Mouse (Mus musculus) C2C12 (cell line): ENCODE measurements at regions not wholly inside any gene's neighbourhood (a gene's known extent, or its start where the extent isn't known, plus 50 kb on each side); places are given as distances from the start of the nearest gene placed in this dataset.

Experiments
- CEBPB ChIP-seq: IDR thresholded peaks from one replicate; pipeline ENCODE4 v1.6.1; 2011; ENCODE audit warnings: low read depth, mild to moderate bottlenecking, control low read depth, moderate library complexity
- CTCF ChIP-seq: IDR thresholded peaks from one replicate; pipeline ENCODE4 v1.5.1; 2011; ENCODE audit not compliant: control insufficient read depth, insufficient read depth, insufficient read length
- MYOD1 ChIP-seq: IDR thresholded peaks from one replicate; pipeline ENCODE4 v1.6.1; 2011; ENCODE audit warnings: low read depth; ENCODE audit not compliant: control insufficient read depth, insufficient read length

- no peak for TF ChIP-seq CEBPB
- no peak for TF ChIP-seq CTCF
- TF ChIP-seq MYOD1: no peak
These were observed 165.0 kb downstream of the Gja1 start for GRCm38 (mm10) chr10:56542106-56542505.
